Mouse (Mus musculus) naive thymus-derived CD4-positive, alpha-beta T cell, adult 2 months (primary cell): Measurements from ENCODE around the gene Slc16a10.

Source experiments
- DNase-seq: peaks from one replicate; pipeline ENCODE4 v3.0.0-alpha.2; 2011; ENCODE audit warnings: low read depth

The Slc16a10 gene

GRCm38 (mm10) chr10:40149584-40150145, 7.6 kb upstream of the Slc16a10 start:
- DNase-seq = no peak

- no peak for DNase-seq
These were observed 5.4 kb upstream of the Slc16a10 start for GRCm38 (mm10) chr10:40147325-40148059.

GRCm38 (mm10) chr10:40146451-40146850, 4.4 kb upstream of the Slc16a10 start:
- no peak for DNase-seq

- no peak for DNase-seq
These were observed 2.8 kb upstream of the Slc16a10 start for GRCm38 (mm10) chr10:40144815-40145214.

- DNase-seq = peak; percentile 60
These were observed 824 bp downstream of the Slc16a10 start for GRCm38 (mm10) chr10:40141016-40141851.

- DNase-seq = no peak
These were observed 2.4 kb downstream of the Slc16a10 start for GRCm38 (mm10) chr10:40139646-40140045.

- no peak for DNase-seq
These were observed 6.0 kb downstream of the Slc16a10 start for GRCm38 (mm10) chr10:40135807-40136778.

- no peak for DNase-seq
These were observed 7.2 kb downstream of the Slc16a10 start for GRCm38 (mm10) chr10:40134906-40135305.

GRCm38 (mm10) chr10:40133636-40134035, 8.4 kb downstream of the Slc16a10 start:
- no peak for DNase-seq

GRCm38 (mm10) chr10:40131690-40132418, 10.2 kb downstream of the Slc16a10 start:
- no peak for DNase-seq

- no peak for DNase-seq
These were observed 11.9 kb downstream of the Slc16a10 start for GRCm38 (mm10) chr10:40130126-40130525.

- DNase-seq = no peak
These were observed 12.9 kb downstream of the Slc16a10 start for GRCm38 (mm10) chr10:40129134-40129533.

- no peak for DNase-seq
These were observed 13.6 kb downstream of the Slc16a10 start for GRCm38 (mm10) chr10:40128497-40128896.

GRCm38 (mm10) chr10:40125200-40125599, 16.9 kb downstream of the Slc16a10 start:
- peak; percentile 52 for DNase-seq

GRCm38 (mm10) chr10:40124570-40124969, 17.5 kb downstream of the Slc16a10 start:
- DNase-seq = no peak

- no peak for DNase-seq
These were observed 18.0 kb downstream of the Slc16a10 start for GRCm38 (mm10) chr10:40124096-40124495.

- DNase-seq = peak; percentile 41
These were observed 22.6 kb downstream of the Slc16a10 start for GRCm38 (mm10) chr10:40119466-40119865.

GRCm38 (mm10) chr10:40118743-40119387, 23.2 kb downstream of the Slc16a10 start:
- DNase-seq = no peak

GRCm38 (mm10) chr10:40113517-40114085, 28.5 kb downstream of the Slc16a10 start:
- no peak for DNase-seq

GRCm38 (mm10) chr10:40112256-40112655, 29.8 kb downstream of the Slc16a10 start:
- DNase-seq = no peak
